Mouse (Mus musculus): ENCODE results near the gene Ccdc151. TPM values are rescaled to one million over a fixed set of nuclear protein-coding genes. Genes with fewer than 3 reads are reported as not detected.

Gene Ccdc151
- polyA plus RNA-seq, 1 experiment from 2014 or later: 2.6 TPM

GRCm38 (mm10) chr9:21989230-21990110 is 13.0 kb downstream of the Ccdc151 start, which contains the start of gene Rgl3:
Rgl3 (minus strand) TSS chr9:21989446.
- ATAC-seq (replicated peaks; ENCODE audit: insufficient number of reproducible peaks, low FRiP score, low TSS enrichment, low read depth): no peak

GRCm38 (mm10) chr9:21988421-21989101 is 13.9 kb downstream of the Ccdc151 start:
- Histone ChIP-seq H3K9ac (replicated peaks; ENCODE audit: low read length) (peak overlapping the region; percentile 39), H3K9me3 (replicated peaks; ENCODE audit: control insufficient read depth, low read length) (no peaks in the 10 kb centered on the region), H3K27me3 (ENCODE audit: control insufficient read depth, insufficient read depth, low read length) (peaks cover 52% of the 10 kb centered on the region), H3K36me3 (replicated peaks; ENCODE audit: control insufficient read depth, insufficient read depth, low read depth, low read length) (no peaks in the 10 kb centered on the region), H3K4me2 (ENCODE audit: low read depth, low read length) (peak overlapping the region; percentile 79), H3K4me1 (ENCODE audit: control insufficient read depth, insufficient read depth, low read length) (peaks cover 8% of the 10 kb centered on the region), H3K4me3 (ENCODE audit: low read depth, low read length) (peak overlapping the region; percentile 38), H3K27ac (replicated peaks; ENCODE audit: low read depth, low read length) (no peak overlapping the region)
- peak; percentile 5; the same call in 1 of the 2 replicates for ATAC-seq (replicated peaks; ENCODE audit: insufficient number of reproducible peaks, low FRiP score, low TSS enrichment, low read depth)
- peak; percentile 32 for DNase-seq (ENCODE audit: low spot score)
- WGBS: under 1% methylated on average over 31 of the region's 32 CpGs

More at GRCm38 (mm10) chr9:21989230-21990110, 13.0 kb downstream of the Ccdc151 start, which contains the start of gene Rgl3:
- Histone ChIP-seq H3K27me3 (ENCODE audit: control insufficient read depth, insufficient read depth, low read length) (peaks cover 52% of the 10 kb centered on the region), H3K4me2 (ENCODE audit: low read depth, low read length) (peak within 1 kb of the TSS; percentile 79), H3K4me3 (ENCODE audit: low read depth, low read length) (peak within 1 kb of the TSS; percentile 38), H3K36me3 (replicated peaks; ENCODE audit: control insufficient read depth, insufficient read depth, low read depth, low read length) (no peaks in the 10 kb centered on the region), H3K27ac (replicated peaks; ENCODE audit: low read depth, low read length) (no peak within 1 kb of the TSS), H3K9ac (replicated peaks; ENCODE audit: low read length) (peak within 1 kb of the TSS; percentile 39), H3K4me1 (ENCODE audit: control insufficient read depth, insufficient read depth, low read length) (peaks cover 8% of the 10 kb centered on the region), H3K9me3 (replicated peaks; ENCODE audit: control insufficient read depth, low read length) (no peaks in the 10 kb centered on the region)
- under 1% methylated on average over 42 of the region's 42 CpGs for WGBS
- DNase-seq (ENCODE audit: low spot score): peak; percentile 41

DNA sequence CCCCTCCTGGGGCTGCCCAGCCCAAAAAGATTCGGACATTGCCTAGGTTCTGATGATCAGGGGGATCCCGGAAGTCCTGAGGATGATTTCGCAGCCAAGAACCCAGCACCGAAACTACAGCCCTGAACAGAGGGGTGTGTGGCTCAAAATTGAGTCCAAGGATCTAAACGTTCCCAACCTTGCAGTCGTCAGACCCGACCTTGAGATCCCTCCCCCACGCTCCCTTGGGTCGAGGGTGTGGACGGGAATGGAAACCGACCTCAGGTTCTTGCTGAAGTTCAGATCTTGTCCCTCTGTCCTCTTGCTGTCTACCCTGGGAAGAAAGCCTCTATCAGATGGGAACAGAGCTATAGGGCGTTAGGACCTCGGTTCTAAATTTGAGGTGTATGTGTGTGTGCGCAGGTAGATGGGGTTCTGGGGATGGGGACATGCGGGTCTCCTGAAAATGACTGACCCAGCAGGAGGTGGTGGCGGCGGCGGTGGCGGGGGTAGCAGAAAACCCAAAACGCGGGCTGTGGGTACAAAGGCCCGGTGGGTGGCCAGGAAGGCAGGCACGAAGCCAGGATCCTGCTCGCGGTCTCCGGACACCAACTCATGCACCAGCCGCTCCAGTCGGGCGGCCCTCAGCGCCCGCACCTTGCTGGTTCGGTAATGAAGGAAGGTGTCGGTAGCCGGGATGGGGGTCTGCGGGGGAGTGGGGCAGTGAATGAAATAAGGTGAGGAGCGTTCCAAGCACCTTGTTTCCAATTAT is 14.7 kb downstream of the Ccdc151 start:
- peak; percentile 8 for DNase-seq (ENCODE audit: low spot score)

DNA sequence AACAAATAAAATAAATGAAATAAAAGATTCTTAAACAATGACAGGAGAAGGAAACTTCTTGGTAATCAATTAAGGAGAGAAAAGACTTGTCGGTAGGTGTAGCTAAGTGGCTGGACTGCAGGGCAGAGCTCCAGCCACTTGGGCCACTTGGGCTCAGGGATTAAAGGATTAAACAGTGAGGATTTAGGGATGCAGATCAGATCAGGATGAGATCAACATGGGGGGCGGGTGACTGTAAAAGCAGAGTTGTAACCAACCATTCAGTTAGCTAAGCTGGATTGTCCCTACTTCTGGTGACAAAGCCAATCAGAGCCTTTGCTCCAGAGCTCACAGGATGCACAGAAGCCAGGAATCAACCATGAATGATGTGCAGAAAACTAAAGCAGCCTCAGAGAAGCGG is 18.5 kb downstream of the Ccdc151 start:
- no peak overlapping the region for H3K4me3 ChIP-seq (ENCODE audit: low read depth, low read length)
- no peak overlapping the region for H3K9ac ChIP-seq (replicated peaks; ENCODE audit: low read length)
- H3K9me3 ChIP-seq (replicated peaks; ENCODE audit: control insufficient read depth, low read length): no peaks in the 10 kb centered on the region
- H3K36me3 ChIP-seq (replicated peaks; ENCODE audit: control insufficient read depth, insufficient read depth, low read depth, low read length): no peaks in the 10 kb centered on the region
- peaks cover 22% of the 10 kb centered on the region for H3K27me3 ChIP-seq (ENCODE audit: control insufficient read depth, insufficient read depth, low read length)
- 6% methylated on average over 3 of the region's 3 CpGs for WGBS
- H3K27ac ChIP-seq (replicated peaks; ENCODE audit: low read depth, low read length): no peak overlapping the region
- no peak overlapping the region for H3K4me2 ChIP-seq (ENCODE audit: low read depth, low read length)
- DNase-seq (ENCODE audit: low spot score) (no peak), ATAC-seq (replicated peaks; ENCODE audit: insufficient number of reproducible peaks, low FRiP score, low TSS enrichment, low read depth) (no peak)
- peaks cover 5% of the 10 kb centered on the region for H3K4me1 ChIP-seq (ENCODE audit: control insufficient read depth, insufficient read depth, low read length)

More for the DNA sequence above, 14.7 kb downstream of the Ccdc151 start:
- ATAC-seq (replicated peaks; ENCODE audit: insufficient number of reproducible peaks, low FRiP score, low TSS enrichment, low read depth): no peak
- Histone ChIP-seq H3K4me2 (ENCODE audit: low read depth, low read length) (peak overlapping the region; percentile 79), H3K4me3 (ENCODE audit: low read depth, low read length) (peak overlapping the region; percentile 38; the same call in 1 of the 2 replicates), H3K9me3 (replicated peaks; ENCODE audit: control insufficient read depth, low read length) (no peaks in the 10 kb centered on the region), H3K27ac (replicated peaks; ENCODE audit: low read depth, low read length) (no peak overlapping the region), H3K36me3 (replicated peaks; ENCODE audit: control insufficient read depth, insufficient read depth, low read depth, low read length) (no peaks in the 10 kb centered on the region), H3K9ac (replicated peaks; ENCODE audit: low read length) (no peak overlapping the region), H3K27me3 (ENCODE audit: control insufficient read depth, insufficient read depth, low read length) (peaks cover 52% of the 10 kb centered on the region), H3K4me1 (ENCODE audit: control insufficient read depth, insufficient read depth, low read length) (peaks cover 8% of the 10 kb centered on the region)
- 9% methylated on average over 36 of the region's 36 CpGs for WGBS

- Histone ChIP-seq H3K9ac (replicated peaks; ENCODE audit: low read length) (no peak overlapping the region), H3K4me3 (ENCODE audit: low read depth, low read length) (no peak overlapping the region), H3K4me2 (ENCODE audit: low read depth, low read length) (no peak overlapping the region), H3K27me3 (ENCODE audit: control insufficient read depth, insufficient read depth, low read length) (no peaks in the 10 kb centered on the region; the same call in 1 of the 2 replicates), H3K4me1 (ENCODE audit: control insufficient read depth, insufficient read depth, low read length) (no peaks in the 10 kb centered on the region), H3K9me3 (replicated peaks; ENCODE audit: control insufficient read depth, low read length) (no peaks in the 10 kb centered on the region), H3K36me3 (replicated peaks; ENCODE audit: control insufficient read depth, insufficient read depth, low read depth, low read length) (no peaks in the 10 kb centered on the region), H3K27ac (replicated peaks; ENCODE audit: low read depth, low read length) (no peak overlapping the region)
- no peak for DNase-seq (ENCODE audit: low spot score)
- 88% methylated on average over 4 of the region's 4 CpGs for WGBS
- no peak for ATAC-seq (replicated peaks; ENCODE audit: insufficient number of reproducible peaks, low FRiP score, low TSS enrichment, low read depth)
Observed at GRCm38 (mm10) chr9:21978398-21979128, 23.9 kb downstream of the Ccdc151 start.

DNA sequence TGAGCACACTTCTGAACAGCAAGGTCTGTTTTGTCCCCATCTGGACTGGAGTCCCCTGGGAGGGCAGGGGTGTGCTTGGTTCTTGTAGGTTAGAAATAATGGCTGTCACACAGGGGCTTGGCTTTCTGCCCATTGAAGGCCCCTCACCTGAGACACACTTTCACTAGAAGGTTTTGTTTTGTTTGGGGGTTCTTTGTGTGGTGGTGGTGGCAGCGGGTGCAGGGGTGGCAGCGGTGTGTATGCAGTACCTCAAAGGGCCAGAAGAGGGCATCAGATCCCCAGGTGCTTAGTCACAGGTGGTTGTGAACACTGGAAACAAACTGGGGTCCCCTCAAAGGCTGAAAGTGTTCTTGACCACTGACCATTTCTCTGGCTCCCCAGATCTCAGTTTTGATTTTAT is 24.5 kb downstream of the Ccdc151 start:
- no peak overlapping the region for H3K27ac ChIP-seq (replicated peaks; ENCODE audit: low read depth, low read length)
- DNase-seq (ENCODE audit: low spot score) (no peak), ATAC-seq (replicated peaks; ENCODE audit: insufficient number of reproducible peaks, low FRiP score, low TSS enrichment, low read depth) (no peak)
- no peaks in the 10 kb centered on the region for H3K9me3 ChIP-seq (replicated peaks; ENCODE audit: control insufficient read depth, low read length)
- no peak overlapping the region for H3K9ac ChIP-seq (replicated peaks; ENCODE audit: low read length)
- no peaks in the 10 kb centered on the region; the same call in 1 of the 2 replicates for H3K27me3 ChIP-seq (ENCODE audit: control insufficient read depth, insufficient read depth, low read length)
- H3K36me3 ChIP-seq (replicated peaks; ENCODE audit: control insufficient read depth, insufficient read depth, low read depth, low read length): no peaks in the 10 kb centered on the region
- no peaks in the 10 kb centered on the region for H3K4me1 ChIP-seq (ENCODE audit: control insufficient read depth, insufficient read depth, low read length)
- WGBS: 23% methylated on average over 2 of the region's 2 CpGs
- no peak overlapping the region for H3K4me2 ChIP-seq (ENCODE audit: low read depth, low read length)
- no peak overlapping the region for H3K4me3 ChIP-seq (ENCODE audit: low read depth, low read length)

GRCm38 (mm10) chr9:21977331-21977730 is 25.1 kb downstream of the Ccdc151 start:
- ATAC-seq (replicated peaks; ENCODE audit: insufficient number of reproducible peaks, low FRiP score, low TSS enrichment, low read depth) (no peak), DNase-seq (ENCODE audit: low spot score) (no peak)
- no peak overlapping the region for H3K4me2 ChIP-seq (ENCODE audit: low read depth, low read length)
- H3K36me3 ChIP-seq (replicated peaks; ENCODE audit: control insufficient read depth, insufficient read depth, low read depth, low read length): no peaks in the 10 kb centered on the region
- 89% methylated on average over 5 of the region's 5 CpGs for WGBS
- H3K9ac ChIP-seq (replicated peaks; ENCODE audit: low read length): no peak overlapping the region
- H3K9me3 ChIP-seq (replicated peaks; ENCODE audit: control insufficient read depth, low read length): no peaks in the 10 kb centered on the region
- no peak overlapping the region for H3K27ac ChIP-seq (replicated peaks; ENCODE audit: low read depth, low read length)
- no peaks in the 10 kb centered on the region; the same call in 1 of the 2 replicates for H3K27me3 ChIP-seq (ENCODE audit: control insufficient read depth, insufficient read depth, low read length)
- H3K4me1 ChIP-seq (ENCODE audit: control insufficient read depth, insufficient read depth, low read length): no peaks in the 10 kb centered on the region
- no peak overlapping the region for H3K4me3 ChIP-seq (ENCODE audit: low read depth, low read length)
